Mouse (Mus musculus) erythroblast, embryonic 14.5 days (primary cell): ENCODE measurements around the gene Tenm3. TPM values are rescaled to one million over a fixed set of nuclear protein-coding genes. Genes with fewer than 3 reads are reported as not detected.

Experiments
- H3K27me3 ChIP-seq: 2 replicates; pipeline ENCODE4 v1.6.1; 2012; ENCODE audit warnings: inconsistent platforms; ENCODE audit not compliant: control insufficient read depth
- H3K36me3 ChIP-seq: 2 replicates; pipeline ENCODE4 v1.6.1; 2012; ENCODE audit warnings: mild to moderate bottlenecking, inconsistent platforms; ENCODE audit not compliant: control insufficient read depth
- H3K4me1 ChIP-seq: 2 replicates; pipeline ENCODE4 v1.6.1; 2012; ENCODE audit warnings: inconsistent platforms; ENCODE audit not compliant: control insufficient read depth
- H3K4me3 ChIP-seq: replicated peaks from 2 replicates; pipeline ENCODE3; 2012; ENCODE audit warnings: moderate library complexity, mild to moderate bottlenecking, inconsistent platforms
- H3K9me3 ChIP-seq: 2 replicates; pipeline ENCODE4 v1.6.1; 2012; ENCODE audit warnings: low read length, inconsistent platforms, mixed read lengths; ENCODE audit not compliant: control insufficient read depth
- GATA1 ChIP-seq: IDR thresholded peaks from 2 replicates; pipeline ENCODE4 v1.6.1; 2012; ENCODE audit warnings: low read length, inconsistent platforms, mixed read lengths
- TAL1 ChIP-seq: IDR thresholded peaks from 3 replicates; pipeline ENCODE4 v1.6.1; 2012; ENCODE audit warnings: low read length, inconsistent platforms, mixed read lengths
- polyA plus RNA-seq: library from polyadenylated mRNA; stranded (reverse); fragments of >175 nt; gene quantifications from 2 replicates; pipeline ENCODE4 v1.2.3, GENCODE M21; 2012

The Tenm3 gene
- polyA plus RNA-seq, 1 experiment, result under 0.01 TPM

- Histone ChIP-seq H3K27me3 (no peaks in the 10 kb centered on the region), H3K36me3 (no peaks in the 10 kb centered on the region), H3K4me1 (no peaks in the 10 kb centered on the region), H3K9me3 (peaks cover 36% of the 10 kb centered on the region), H3K4me3 (no peak overlapping the region)
- TF ChIP-seq TAL1, result no peak
- no peak for TF ChIP-seq GATA1
Observed at GRCm38 (mm10) chr8:48671318-48671717, 172.4 kb downstream of the Tenm3 start.

GRCm38 (mm10) chr8:48670895-48671294 is 172.9 kb downstream of the Tenm3 start:
- peaks cover 32% of the 10 kb centered on the region for H3K9me3 ChIP-seq
- no peaks in the 10 kb centered on the region for H3K4me1 ChIP-seq
- no peak overlapping the region for H3K4me3 ChIP-seq
- TF ChIP-seq TAL1 (no peak), GATA1 (no peak)
- H3K36me3 ChIP-seq, result no peaks in the 10 kb centered on the region
- H3K27me3 ChIP-seq, result no peaks in the 10 kb centered on the region

- Histone ChIP-seq H3K36me3 (no peaks in the 10 kb centered on the region), H3K4me3 (no peak overlapping the region), H3K27me3 (no peaks in the 10 kb centered on the region), H3K4me1 (no peaks in the 10 kb centered on the region), H3K9me3 (peaks cover 34% of the 10 kb centered on the region)
- TF ChIP-seq GATA1 (no peak), TAL1 (no peak)
Observed at GRCm38 (mm10) chr8:48670387-48670786, 173.4 kb downstream of the Tenm3 start.

GRCm38 (mm10) chr8:48665193-48665592 is 178.6 kb downstream of the Tenm3 start:
- TF ChIP-seq GATA1 (no peak), TAL1 (no peak)
- H3K4me1 ChIP-seq, result no peaks in the 10 kb centered on the region
- peaks cover 20% of the 10 kb centered on the region for H3K9me3 ChIP-seq
- H3K4me3 ChIP-seq, result no peak overlapping the region
- no peaks in the 10 kb centered on the region for H3K36me3 ChIP-seq
- H3K27me3 ChIP-seq, result no peaks in the 10 kb centered on the region

- H3K4me3 ChIP-seq, result no peak overlapping the region
- peaks cover 23% of the 10 kb centered on the region for H3K9me3 ChIP-seq
- no peak for TF ChIP-seq TAL1
- TF ChIP-seq GATA1, result no peak
- H3K27me3 ChIP-seq, result no peaks in the 10 kb centered on the region
- no peaks in the 10 kb centered on the region for H3K4me1 ChIP-seq
- H3K36me3 ChIP-seq, result no peaks in the 10 kb centered on the region
Observed at GRCm38 (mm10) chr8:48659226-48659625, 184.5 kb downstream of the Tenm3 start.

GRCm38 (mm10) chr8:48655381-48656043 is 188.2 kb downstream of the Tenm3 start:
- no peak for TF ChIP-seq GATA1
- H3K9me3 ChIP-seq, result peaks cover 28% of the 10 kb centered on the region
- no peak overlapping the region for H3K4me3 ChIP-seq

GRCm38 (mm10) chr8:48649845-48650244 is 193.9 kb downstream of the Tenm3 start:
- no peaks in the 10 kb centered on the region for H3K4me1 ChIP-seq
- H3K36me3 ChIP-seq, result no peaks in the 10 kb centered on the region
- peaks cover 17% of the 10 kb centered on the region for H3K9me3 ChIP-seq
- TF ChIP-seq GATA1, result no peak
- no peaks in the 10 kb centered on the region for H3K27me3 ChIP-seq
- no peak overlapping the region for H3K4me3 ChIP-seq

More at GRCm38 (mm10) chr8:48655381-48656043, 188.2 kb downstream of the Tenm3 start:
- Histone ChIP-seq H3K27me3 (no peaks in the 10 kb centered on the region), H3K4me1 (no peaks in the 10 kb centered on the region), H3K36me3 (no peaks in the 10 kb centered on the region)

- no peak for TF ChIP-seq GATA1
- no peak for TF ChIP-seq TAL1
- Histone ChIP-seq H3K27me3 (no peaks in the 10 kb centered on the region), H3K4me3 (no peak overlapping the region), H3K36me3 (no peaks in the 10 kb centered on the region), H3K9me3 (peaks cover 15% of the 10 kb centered on the region), H3K4me1 (no peaks in the 10 kb centered on the region)
Observed at GRCm38 (mm10) chr8:48649415-48649814, 194.3 kb downstream of the Tenm3 start.

GRCm38 (mm10) chr8:48646110-48646509 is 197.6 kb downstream of the Tenm3 start:
- no peak overlapping the region for H3K4me3 ChIP-seq
- H3K27me3 ChIP-seq, result no peaks in the 10 kb centered on the region
- peaks cover 17% of the 10 kb centered on the region for H3K9me3 ChIP-seq
- TF ChIP-seq GATA1, result no peak
- TF ChIP-seq TAL1, result no peak
- no peaks in the 10 kb centered on the region for H3K4me1 ChIP-seq
- no peaks in the 10 kb centered on the region for H3K36me3 ChIP-seq

GRCm38 (mm10) chr8:48638129-48638528 is 205.6 kb downstream of the Tenm3 start:
- peaks cover 31% of the 10 kb centered on the region for H3K9me3 ChIP-seq
- no peaks in the 10 kb centered on the region for H3K36me3 ChIP-seq
- no peaks in the 10 kb centered on the region for H3K4me1 ChIP-seq
- H3K4me3 ChIP-seq, result no peak overlapping the region
- TF ChIP-seq GATA1 (no peak), TAL1 (no peak)
- H3K27me3 ChIP-seq, result no peaks in the 10 kb centered on the region
